Mouse (Mus musculus): ENCODE results near the gene A630001G21Rik.

The A630001G21Rik gene

GRCm38 (mm10) chr1:85735463-85736123, 42.9 kb downstream of the A630001G21Rik start:
- peak; percentile 7 for DNase-seq (ENCODE audit: low read depth, low spot score)

- DNase-seq (ENCODE audit: low read depth, low spot score) = no peak
Measured at GRCm38 (mm10) chr1:85734511-85734910, 43.9 kb downstream of the A630001G21Rik start.

GRCm38 (mm10) chr1:85732581-85732980, 45.9 kb downstream of the A630001G21Rik start:
- no peak for DNase-seq (ENCODE audit: low read depth, low spot score)

GRCm38 (mm10) chr1:85730471-85730870, 48.0 kb downstream of the A630001G21Rik start:
- DNase-seq (ENCODE audit: low read depth, low spot score) = no peak

GRCm38 (mm10) chr1:85720220-85720893, 58.1 kb downstream of the A630001G21Rik start:
- peak; percentile 14 for DNase-seq (ENCODE audit: low read depth, low spot score)

- no peak for DNase-seq (ENCODE audit: low read depth, low spot score)
Measured at GRCm38 (mm10) chr1:85719049-85719448, 59.4 kb downstream of the A630001G21Rik start.

GRCm38 (mm10) chr1:85716447-85717027, 61.9 kb downstream of the A630001G21Rik start:
- DNase-seq (ENCODE audit: low read depth, low spot score) = no peak

- DNase-seq (ENCODE audit: low read depth, low spot score) = no peak
Measured at GRCm38 (mm10) chr1:85714501-85714900, 63.9 kb downstream of the A630001G21Rik start.

GRCm38 (mm10) chr1:85706754-85707153, 71.7 kb downstream of the A630001G21Rik start:
- no peak for DNase-seq (ENCODE audit: low read depth, low spot score)

GRCm38 (mm10) chr1:85705552-85705951, 72.9 kb downstream of the A630001G21Rik start:
- DNase-seq (ENCODE audit: low read depth, low spot score) = no peak

- DNase-seq (ENCODE audit: low read depth, low spot score) = peak; percentile 74
Measured at GRCm38 (mm10) chr1:85703245-85704186, 74.9 kb downstream of the A630001G21Rik start.

GRCm38 (mm10) chr1:85702531-85702930, 75.9 kb downstream of the A630001G21Rik start:
- DNase-seq (ENCODE audit: low read depth, low spot score) = no peak

GRCm38 (mm10) chr1:85697721-85698493, 80.5 kb downstream of the A630001G21Rik start:
- DNase-seq (ENCODE audit: low read depth, low spot score) = no peak

- no peak for DNase-seq (ENCODE audit: low read depth, low spot score)
Measured at GRCm38 (mm10) chr1:85695646-85696045, 82.8 kb downstream of the A630001G21Rik start.

- no peak for DNase-seq (ENCODE audit: low read depth, low spot score)
Measured at GRCm38 (mm10) chr1:85693280-85693679, 85.2 kb downstream of the A630001G21Rik start.

- no peak for DNase-seq (ENCODE audit: low read depth, low spot score)
Measured at GRCm38 (mm10) chr1:85692281-85692680, 86.2 kb downstream of the A630001G21Rik start.

GRCm38 (mm10) chr1:85690544-85690943, 87.9 kb downstream of the A630001G21Rik start:
- DNase-seq (ENCODE audit: low read depth, low spot score) = no peak

GRCm38 (mm10) chr1:85687346-85687745, 91.1 kb downstream of the A630001G21Rik start:
- DNase-seq (ENCODE audit: low read depth, low spot score) = no peak

GRCm38 (mm10) chr1:85686666-85687065, 91.8 kb downstream of the A630001G21Rik start:
- no peak for DNase-seq (ENCODE audit: low read depth, low spot score)

GRCm38 (mm10) chr1:85680226-85680625, 98.2 kb downstream of the A630001G21Rik start:
- DNase-seq (ENCODE audit: low read depth, low spot score) = no peak

All from brain, adult 2 months (tissue).